Mouse (Mus musculus): ENCODE data around the gene Ctrb1.

Gene Ctrb1

DNA sequence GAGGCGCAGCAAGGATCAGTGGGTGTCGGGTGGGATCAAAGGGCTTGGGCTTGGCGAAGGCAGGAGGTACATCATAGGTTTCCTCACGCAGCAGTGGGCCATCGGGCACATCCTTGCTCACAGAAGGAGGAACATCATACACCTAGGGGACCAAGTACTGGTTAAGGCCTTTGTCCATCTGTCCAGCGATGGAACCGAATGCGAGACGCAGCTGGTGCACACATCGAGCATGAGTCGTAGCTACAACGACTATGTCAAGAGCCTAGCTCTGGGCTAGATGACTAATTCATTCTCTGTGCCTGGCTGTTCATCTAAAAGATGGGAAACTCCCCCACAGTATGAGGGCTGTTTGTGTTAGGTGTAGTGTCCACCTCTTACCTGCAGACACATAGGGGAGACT, 23.5 kb upstream of the Ctrb1 start:
- H3K9me3 ChIP-seq (ENCODE audit: low read length): no peaks in the 10 kb centered on the region
- H3K4me3 ChIP-seq (replicated peaks; ENCODE audit: low read length): peak overlapping the region; percentile 57; the same call in 1 of the 2 replicates
- peaks cover 81% of the 10 kb centered on the region for H3K4me1 ChIP-seq (replicated peaks; ENCODE audit: low read depth, low read length)
- no peaks in the 10 kb centered on the region for H3K27me3 ChIP-seq (ENCODE audit: insufficient read depth, low read length)
- peaks cover 97% of the 10 kb centered on the region for H3K36me3 ChIP-seq (ENCODE audit: insufficient read depth, low read length)
- TF ChIP-seq CTCF (conservative IDR thresholded peaks at IDR 0.05; ENCODE audit: low read length) (no peak), NANOG (IDR thresholded peaks at IDR 0.05; ENCODE audit: borderline replicate concordance, low read length) (no peak), POU5F1 (IDR thresholded peaks at IDR 0.05; ENCODE audit: borderline replicate concordance, low read length) (no peak)

- Histone ChIP-seq H3K9me3 (ENCODE audit: low read length) (no peaks in the 10 kb centered on the region), H3K4me3 (replicated peaks; ENCODE audit: low read length) (peak overlapping the region; percentile 57), H3K4me1 (replicated peaks; ENCODE audit: low read depth, low read length) (peaks cover 83% of the 10 kb centered on the region), H3K36me3 (ENCODE audit: insufficient read depth, low read length) (peaks cover 99% of the 10 kb centered on the region), H3K27me3 (ENCODE audit: insufficient read depth, low read length) (no peaks in the 10 kb centered on the region)
- TF ChIP-seq NANOG (IDR thresholded peaks at IDR 0.05; ENCODE audit: borderline replicate concordance, low read length) (no peak), CTCF (conservative IDR thresholded peaks at IDR 0.05; ENCODE audit: low read length) (no peak), POU5F1 (IDR thresholded peaks at IDR 0.05; ENCODE audit: borderline replicate concordance, low read length) (no peak)
These were observed 23.0 kb upstream of the Ctrb1 start for GRCm38 (mm10) chr8:111713817-111714216.

GRCm38 (mm10) chr8:111713291-111713690, 22.5 kb upstream of the Ctrb1 start:
- no peaks in the 10 kb centered on the region for H3K9me3 ChIP-seq (ENCODE audit: low read length)
- no peaks in the 10 kb centered on the region for H3K27me3 ChIP-seq (ENCODE audit: insufficient read depth, low read length)
- peaks cover 100% of the 10 kb centered on the region for H3K36me3 ChIP-seq (ENCODE audit: insufficient read depth, low read length)
- peak overlapping the region; percentile 57 for H3K4me3 ChIP-seq (replicated peaks; ENCODE audit: low read length)
- H3K4me1 ChIP-seq (replicated peaks; ENCODE audit: low read depth, low read length): peaks cover 84% of the 10 kb centered on the region
- TF ChIP-seq POU5F1 (IDR thresholded peaks at IDR 0.05; ENCODE audit: borderline replicate concordance, low read length): no peak
- no peak for TF ChIP-seq CTCF (conservative IDR thresholded peaks at IDR 0.05; ENCODE audit: low read length)
- TF ChIP-seq NANOG (IDR thresholded peaks at IDR 0.05; ENCODE audit: borderline replicate concordance, low read length): no peak

- H3K36me3 ChIP-seq (ENCODE audit: insufficient read depth, low read length): peaks cover 95% of the 10 kb centered on the region
- peaks cover 79% of the 10 kb centered on the region for H3K4me1 ChIP-seq (replicated peaks; ENCODE audit: low read depth, low read length)
- TF ChIP-seq POU5F1 (IDR thresholded peaks at IDR 0.05; ENCODE audit: borderline replicate concordance, low read length) (no peak), CTCF (conservative IDR thresholded peaks at IDR 0.05; ENCODE audit: low read length) (peak; percentile 58)
- H3K4me3 ChIP-seq (replicated peaks; ENCODE audit: low read length): 0 out of 2 replicates have a peak overlapping the region, but pooled peaks have one; percentile 57
- no peaks in the 10 kb centered on the region for H3K9me3 ChIP-seq (ENCODE audit: low read length)
- H3K27me3 ChIP-seq (ENCODE audit: insufficient read depth, low read length): no peaks in the 10 kb centered on the region
These were observed 21.8 kb upstream of the Ctrb1 start for GRCm38 (mm10) chr8:111712588-111712987.

- Histone ChIP-seq H3K4me3 (replicated peaks; ENCODE audit: low read length) (no peak overlapping the region), H3K9me3 (ENCODE audit: low read length) (no peaks in the 10 kb centered on the region), H3K4me1 (replicated peaks; ENCODE audit: low read depth, low read length) (peaks cover 75% of the 10 kb centered on the region), H3K27me3 (ENCODE audit: insufficient read depth, low read length) (no peaks in the 10 kb centered on the region), H3K36me3 (ENCODE audit: insufficient read depth, low read length) (peaks cover 91% of the 10 kb centered on the region)
- TF ChIP-seq NANOG (IDR thresholded peaks at IDR 0.05; ENCODE audit: borderline replicate concordance, low read length) (no peak), CTCF (conservative IDR thresholded peaks at IDR 0.05; ENCODE audit: low read length) (no peak), POU5F1 (IDR thresholded peaks at IDR 0.05; ENCODE audit: borderline replicate concordance, low read length) (no peak)
These were observed 21.3 kb upstream of the Ctrb1 start for GRCm38 (mm10) chr8:111712135-111712534.

DNA sequence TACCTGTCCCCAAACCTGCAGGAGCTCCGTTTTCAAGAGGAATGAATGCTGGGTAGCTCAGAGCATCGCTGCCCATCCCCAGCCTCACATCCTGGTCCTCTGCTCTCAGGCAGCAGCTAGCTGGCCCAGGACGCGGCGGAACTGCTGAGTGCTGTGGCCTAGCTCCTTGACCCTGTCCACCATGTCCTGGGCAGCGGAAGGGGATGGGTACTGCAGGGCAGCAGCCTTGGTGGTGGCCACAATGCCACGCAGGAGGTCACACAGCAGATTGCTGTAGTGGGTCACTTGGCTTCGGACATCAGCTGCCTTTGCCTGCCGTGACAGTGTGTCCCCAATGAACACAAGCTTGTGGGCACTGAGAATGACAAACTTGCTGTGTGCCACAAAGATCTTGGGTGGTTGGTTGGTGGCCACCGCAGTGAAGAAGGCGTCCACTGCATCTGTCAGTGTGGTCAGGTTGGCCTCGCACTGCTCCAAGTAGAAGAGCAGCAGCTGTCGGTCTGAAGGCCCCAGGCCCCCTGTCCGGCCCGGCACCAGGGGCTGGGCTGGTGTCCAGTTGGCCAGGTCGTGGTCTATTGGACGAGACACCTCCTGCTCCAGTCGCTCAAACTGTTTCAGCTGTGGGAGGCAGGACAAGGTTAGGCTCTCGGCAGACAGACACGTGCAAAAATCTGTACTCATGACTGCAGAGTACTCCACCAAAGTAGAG, 20.1 kb upstream of the Ctrb1 start:
- Histone ChIP-seq H3K9me3 (ENCODE audit: low read length) (no peaks in the 10 kb centered on the region), H3K4me1 (replicated peaks; ENCODE audit: low read depth, low read length) (peaks cover 65% of the 10 kb centered on the region), H3K36me3 (ENCODE audit: insufficient read depth, low read length) (peaks cover 79% of the 10 kb centered on the region), H3K27me3 (ENCODE audit: insufficient read depth, low read length) (no peaks in the 10 kb centered on the region), H3K4me3 (replicated peaks; ENCODE audit: low read length) (no peak overlapping the region)
- no peak for TF ChIP-seq POU5F1 (IDR thresholded peaks at IDR 0.05; ENCODE audit: borderline replicate concordance, low read length)
- TF ChIP-seq CTCF (conservative IDR thresholded peaks at IDR 0.05; ENCODE audit: low read length): no peak
- TF ChIP-seq NANOG (IDR thresholded peaks at IDR 0.05; ENCODE audit: borderline replicate concordance, low read length): no peak

GRCm38 (mm10) chr8:111709223-111709622, 18.4 kb upstream of the Ctrb1 start:
- peaks cover 61% of the 10 kb centered on the region for H3K36me3 ChIP-seq (ENCODE audit: insufficient read depth, low read length)
- TF ChIP-seq CTCF (conservative IDR thresholded peaks at IDR 0.05; ENCODE audit: low read length): no peak
- TF ChIP-seq POU5F1 (IDR thresholded peaks at IDR 0.05; ENCODE audit: borderline replicate concordance, low read length): no peak
- TF ChIP-seq NANOG (IDR thresholded peaks at IDR 0.05; ENCODE audit: borderline replicate concordance, low read length): no peak
- no peaks in the 10 kb centered on the region for H3K9me3 ChIP-seq (ENCODE audit: low read length)
- peaks cover 64% of the 10 kb centered on the region for H3K4me1 ChIP-seq (replicated peaks; ENCODE audit: low read depth, low read length)
- H3K27me3 ChIP-seq (ENCODE audit: insufficient read depth, low read length): no peaks in the 10 kb centered on the region
- no peak overlapping the region for H3K4me3 ChIP-seq (replicated peaks; ENCODE audit: low read length)

- peaks cover 2% of the 10 kb centered on the region; the same call in 1 of the 2 replicates for H3K27me3 ChIP-seq (ENCODE audit: insufficient read depth, low read length)
- no peaks in the 10 kb centered on the region for H3K9me3 ChIP-seq (ENCODE audit: low read length)
- H3K36me3 ChIP-seq (ENCODE audit: insufficient read depth, low read length): peaks cover 52% of the 10 kb centered on the region
- TF ChIP-seq POU5F1 (IDR thresholded peaks at IDR 0.05; ENCODE audit: borderline replicate concordance, low read length): no peak
- no peak for TF ChIP-seq CTCF (conservative IDR thresholded peaks at IDR 0.05; ENCODE audit: low read length)
- H3K4me1 ChIP-seq (replicated peaks; ENCODE audit: low read depth, low read length): peaks cover 58% of the 10 kb centered on the region
- no peak overlapping the region for H3K4me3 ChIP-seq (replicated peaks; ENCODE audit: low read length)
These were observed 17.5 kb upstream of the Ctrb1 start for GRCm38 (mm10) chr8:111708265-111708664.

GRCm38 (mm10) chr8:111705699-111706098, 14.9 kb upstream of the Ctrb1 start:
- Histone ChIP-seq H3K4me1 (replicated peaks; ENCODE audit: low read depth, low read length) (peaks cover 44% of the 10 kb centered on the region), H3K27me3 (ENCODE audit: insufficient read depth, low read length) (peaks cover 6% of the 10 kb centered on the region; the same call in 1 of the 2 replicates), H3K4me3 (replicated peaks; ENCODE audit: low read length) (0 out of 2 replicates have a peak overlapping the region, but pooled peaks have one; percentile 0), H3K36me3 (ENCODE audit: insufficient read depth, low read length) (peaks cover 26% of the 10 kb centered on the region), H3K9me3 (ENCODE audit: low read length) (no peaks in the 10 kb centered on the region)
- TF ChIP-seq NANOG (IDR thresholded peaks at IDR 0.05; ENCODE audit: borderline replicate concordance, low read length) (no peak), POU5F1 (IDR thresholded peaks at IDR 0.05; ENCODE audit: borderline replicate concordance, low read length) (no peak), CTCF (conservative IDR thresholded peaks at IDR 0.05; ENCODE audit: low read length) (no peak)

Data from E14TG2a.4 (cell line).